Mouse (Mus musculus) kidney, adult 18-20 months (tissue): ENCODE data around the gene Gm20821.
"Not testable (repeated sequence)": the region's sequence is repeated elsewhere in the genome, so short reads cannot be mapped to it uniquely, and the experiment has no call there.

Experiments used
- DNase-seq: peaks from one replicate; pipeline ENCODE4 v3.0.0; 2021

Gene Gm20821

DNA sequence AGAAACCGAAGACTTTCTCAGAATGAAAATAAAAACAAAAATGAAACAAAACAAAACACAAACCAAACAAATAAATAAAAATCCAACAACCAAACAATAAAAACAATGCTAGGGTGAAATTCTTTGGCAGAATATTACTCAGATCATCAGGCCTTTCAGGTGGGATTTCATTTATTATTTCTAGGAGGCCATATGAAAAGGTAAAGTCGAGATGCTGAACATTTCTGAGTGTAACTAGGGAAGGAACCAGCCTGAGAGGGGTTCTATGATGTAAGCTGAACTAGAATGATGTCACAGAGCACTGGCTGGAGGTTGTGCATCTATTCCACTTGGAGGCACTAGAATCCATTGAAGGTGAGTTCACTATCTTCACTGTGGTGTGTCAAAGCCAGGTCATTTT, at the start of gene Gm20821:
Gene Gm20821 (plus strand): TSS at position 301 of the 400 bp plus-strand sequence.
- DNase-seq = not testable (repeated sequence)
